Mouse (Mus musculus): ENCODE results near the gene Plcb4. TPM values are rescaled to one million over a fixed set of nuclear protein-coding genes. Genes with fewer than 3 reads are reported as not detected.
"Not testable (repeated sequence)": the region's sequence is repeated elsewhere in the genome, so short reads cannot be mapped to it uniquely, and the experiment has no call there.

The Plcb4 gene
- total RNA-seq, 2 experiments from 2014 or later, result 19.5 to 27.3 TPM

DNA sequence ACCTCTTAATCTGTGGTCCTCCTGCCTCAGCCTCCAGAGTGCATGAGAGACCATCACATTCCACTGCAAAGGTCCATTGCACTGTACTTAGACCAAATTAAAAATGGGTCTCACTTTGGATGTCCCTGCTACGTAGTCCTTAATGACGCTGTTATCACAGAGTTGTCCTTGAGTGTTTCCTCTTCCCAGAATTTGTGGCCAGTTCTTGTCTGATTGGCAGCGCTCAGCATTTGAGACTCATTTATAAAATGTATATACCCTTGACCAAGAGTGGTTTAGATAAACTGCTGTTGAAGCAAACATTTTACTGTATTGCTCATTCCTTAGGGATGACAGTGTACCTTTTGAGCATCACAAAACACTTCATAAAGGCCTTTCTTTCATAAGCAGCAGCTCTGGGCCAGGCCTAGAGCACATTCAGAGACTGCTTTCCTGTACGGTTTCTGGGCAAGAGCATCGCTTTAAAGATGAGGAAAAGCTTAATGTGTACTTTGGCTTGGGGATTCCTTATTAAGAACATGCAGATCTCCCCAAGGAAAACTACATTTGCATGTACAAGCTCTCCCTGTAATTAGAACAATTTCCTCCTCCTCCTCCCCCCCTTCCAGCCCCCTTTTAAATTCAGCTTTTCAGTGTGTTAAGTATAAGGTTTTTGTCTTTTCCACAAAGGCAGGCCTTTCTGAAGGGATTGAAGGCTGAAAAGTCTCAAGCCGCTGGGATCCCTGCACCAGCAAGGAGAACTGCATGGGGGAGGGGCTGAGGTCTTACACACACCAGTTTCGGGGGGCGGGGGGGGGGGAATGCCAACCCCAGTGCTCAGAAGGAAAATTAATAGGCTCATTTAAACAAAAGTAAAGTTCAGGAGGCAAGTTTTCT lies 52.5 kb downstream of the Plcb4 start:
- no peak for DNase-seq
- intact Hi-C loops (cut with DNase I), result no loop called here

DNA sequence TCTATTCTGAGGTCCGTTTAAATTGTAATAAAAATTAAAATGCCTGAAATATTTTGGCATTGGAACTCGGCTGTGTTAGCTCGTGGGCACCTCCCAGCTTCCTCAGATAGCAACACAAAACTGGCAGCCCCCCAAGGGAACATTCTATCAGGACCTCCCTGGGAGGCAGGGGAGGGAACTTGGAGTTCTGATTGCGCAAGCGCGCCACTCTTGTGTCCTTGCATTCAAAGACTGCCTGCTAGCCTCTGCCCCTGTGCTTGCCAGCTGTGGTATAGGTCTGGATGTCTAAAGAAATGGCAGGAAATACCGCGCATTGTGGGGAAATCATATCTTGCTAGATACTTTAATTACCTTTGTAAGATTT lies 53.1 kb downstream of the Plcb4 start:
- DNase-seq, result peak; percentile 36 to 75
- intact Hi-C loops (cut with DNase I), result no loop called here

DNA sequence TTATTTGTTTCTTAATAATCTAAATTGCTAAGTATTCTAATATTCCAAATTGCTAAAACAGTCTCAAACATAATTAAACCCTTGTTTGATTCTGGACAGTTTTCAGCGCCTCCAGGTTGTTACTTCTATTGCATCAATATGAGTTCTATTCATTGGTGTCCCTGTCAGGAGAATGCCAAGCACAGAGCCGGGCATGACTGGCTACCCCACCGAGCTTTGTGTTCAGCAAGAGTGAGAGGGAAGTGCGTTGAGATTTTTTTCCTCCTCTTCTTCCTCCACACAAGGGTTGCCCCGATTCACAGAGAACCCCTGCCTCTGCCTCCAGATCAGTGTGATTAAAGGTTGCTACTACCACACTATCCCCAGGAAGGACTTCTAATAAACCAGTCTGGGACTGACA lies 53.5 kb downstream of the Plcb4 start:
- intact Hi-C loops (cut with DNase I), result no loop called here

DNA sequence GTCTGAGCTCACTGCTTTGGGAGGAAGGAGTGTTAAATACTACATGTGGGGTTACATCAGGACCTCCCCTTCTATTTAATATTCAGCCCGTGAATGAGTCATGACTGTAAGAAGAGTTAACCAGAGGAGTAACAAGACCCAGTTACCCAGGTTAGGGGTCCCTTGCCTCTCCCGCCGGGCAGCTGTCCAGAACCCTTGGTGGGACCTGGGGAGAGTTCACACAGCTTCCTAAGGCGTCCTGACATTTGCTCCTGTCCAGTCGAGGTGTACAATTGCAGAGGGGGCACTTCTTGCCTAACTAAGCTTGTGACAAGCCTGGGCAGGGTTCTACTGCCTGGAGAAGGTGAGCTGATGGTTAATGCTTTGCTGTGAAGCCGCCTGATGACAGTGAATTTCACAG lies 54.1 kb downstream of the Plcb4 start:
- intact Hi-C loops (cut with DNase I), result no loop called here

More for the DNA sequence above, 53.5 kb downstream of the Plcb4 start:
- DNase-seq, result no peak

DNA sequence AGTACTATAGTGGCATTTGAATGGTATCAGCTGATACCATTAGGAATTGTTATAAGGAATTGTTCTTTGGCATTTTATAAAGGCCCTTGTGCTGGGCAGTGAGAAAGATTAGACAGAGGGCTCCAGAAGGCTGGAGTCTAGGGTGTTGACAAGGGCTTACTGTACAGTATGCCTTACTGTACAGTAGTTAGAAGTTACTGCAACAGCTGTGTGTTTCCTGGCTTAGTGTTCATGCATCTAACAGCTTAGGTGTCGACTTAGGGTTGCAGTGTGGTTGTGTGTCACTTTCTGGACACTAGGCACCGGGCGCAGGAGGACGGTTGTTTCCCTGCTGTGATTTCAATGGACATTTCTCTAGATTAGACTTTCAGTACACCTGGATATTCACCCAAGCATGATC lies 57.4 kb downstream of the Plcb4 start:
- DNase-seq, result no peak

More for the DNA sequence above, 54.1 kb downstream of the Plcb4 start:
- DNase-seq, result no peak

DNA sequence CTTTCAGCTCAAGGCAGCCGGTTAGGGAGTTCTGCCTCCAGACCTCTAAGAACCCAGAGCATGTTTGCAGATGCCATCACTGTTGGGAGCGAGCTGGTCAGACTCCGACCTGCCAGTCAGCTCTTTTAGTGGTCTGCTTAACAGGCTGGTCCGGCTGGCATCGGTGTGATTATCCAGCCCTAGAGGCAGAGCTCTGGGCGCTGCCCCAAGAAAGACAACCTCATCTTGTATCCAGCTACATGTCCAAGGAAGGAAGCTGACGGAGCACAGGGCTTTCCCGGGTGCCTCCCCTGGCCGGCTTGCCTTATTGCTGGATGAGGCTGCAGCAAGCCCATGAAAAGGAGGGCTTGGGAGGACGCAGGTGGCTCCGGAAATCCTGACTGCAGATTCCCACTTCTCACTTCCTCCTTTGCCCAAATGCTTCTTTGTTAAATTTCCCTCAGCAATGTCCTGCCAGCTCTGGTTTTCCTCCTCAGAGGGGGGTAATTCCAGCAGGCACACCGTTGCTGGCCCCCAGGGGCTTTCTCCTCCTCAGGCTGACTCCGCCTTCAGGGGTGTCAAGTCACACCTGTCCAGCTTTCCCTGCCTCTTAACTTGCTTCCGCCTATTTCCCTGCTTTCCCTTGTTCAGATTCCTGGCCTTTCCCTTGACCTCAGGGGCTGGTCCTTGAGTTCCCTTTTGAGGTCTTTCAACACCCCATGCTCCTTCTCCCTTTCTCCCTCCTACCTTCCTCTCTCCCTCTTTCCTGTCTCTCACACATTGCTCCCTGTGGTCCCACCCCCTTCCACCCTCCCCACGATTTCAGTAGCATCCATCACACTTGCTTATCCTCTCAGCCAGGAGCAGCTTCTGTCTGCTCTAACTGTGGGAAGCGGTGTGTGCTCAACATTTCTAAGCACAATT lies 58.7 kb downstream of the Plcb4 start:
- intact Hi-C loops (cut with DNase I), result no loop called here
- peak; percentile 56 to 60 for DNase-seq

More for the DNA sequence above, 57.4 kb downstream of the Plcb4 start:
- intact Hi-C loops (cut with DNase I), result no loop called here

DNA sequence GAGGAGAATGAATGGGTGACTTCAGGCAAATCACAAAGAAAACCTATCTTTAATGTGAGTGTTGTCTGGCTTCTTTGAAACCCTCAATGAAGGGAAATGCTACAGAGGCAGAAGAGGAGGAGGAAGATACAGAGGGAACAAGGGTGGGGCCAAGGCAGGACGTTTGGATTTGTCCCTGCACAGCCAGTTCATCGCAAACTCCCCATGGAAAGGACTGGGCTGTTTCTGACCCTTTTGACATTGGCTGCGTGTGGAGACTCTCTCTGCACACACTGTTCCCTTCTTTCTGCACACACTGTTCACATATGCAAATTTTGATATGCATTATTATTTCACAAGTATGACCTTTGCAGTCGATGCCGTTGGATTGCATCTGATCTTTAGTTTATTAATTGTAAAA lies 63.3 kb downstream of the Plcb4 start:
- intact Hi-C loops (cut with DNase I), result no loop called here
- no peak for DNase-seq

DNA sequence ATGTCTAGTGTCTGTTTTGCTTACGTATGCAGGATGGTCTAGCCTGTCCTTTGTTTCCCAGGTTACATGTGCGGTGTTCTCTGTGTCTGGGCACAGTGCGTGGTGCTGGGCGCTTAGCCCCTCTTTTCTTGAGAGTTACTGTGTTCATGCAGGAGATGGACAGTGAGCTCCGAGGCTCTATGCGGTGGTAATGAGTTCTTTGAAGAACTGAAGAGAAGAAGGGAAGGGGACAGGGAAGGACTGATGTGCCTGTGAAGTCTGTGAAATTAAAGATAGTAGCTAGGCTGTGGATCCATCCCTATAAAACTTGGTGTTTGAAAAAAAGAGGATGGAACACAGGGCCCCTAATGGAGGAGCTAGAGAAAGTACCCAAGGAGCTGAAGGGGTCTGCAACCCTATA lies 64.6 kb downstream of the Plcb4 start:
- intact Hi-C loops (cut with DNase I), result no loop called here
- DNase-seq, result no peak

DNA sequence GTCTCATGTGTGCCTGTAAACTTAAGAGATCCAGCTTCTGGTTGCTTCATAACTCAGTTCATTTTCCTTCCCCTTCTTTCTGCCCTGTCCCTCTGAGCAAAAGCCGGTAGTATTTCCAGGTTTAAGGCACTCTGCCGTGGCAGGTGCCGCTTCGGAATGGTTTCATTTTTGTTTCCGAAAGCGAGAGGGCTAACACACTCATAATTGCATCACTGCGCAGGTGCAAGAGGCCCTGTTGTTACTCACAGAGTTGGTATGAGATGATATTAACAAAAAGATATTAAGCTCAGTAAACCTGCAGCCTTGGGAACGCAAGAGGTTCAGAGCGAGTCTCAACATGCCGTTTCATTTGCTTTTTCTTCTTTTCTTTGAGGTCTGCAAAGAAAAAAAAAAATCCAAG lies 65.7 kb downstream of the Plcb4 start:
- no peak for DNase-seq
- intact Hi-C loops (cut with DNase I), result no loop called here

DNA sequence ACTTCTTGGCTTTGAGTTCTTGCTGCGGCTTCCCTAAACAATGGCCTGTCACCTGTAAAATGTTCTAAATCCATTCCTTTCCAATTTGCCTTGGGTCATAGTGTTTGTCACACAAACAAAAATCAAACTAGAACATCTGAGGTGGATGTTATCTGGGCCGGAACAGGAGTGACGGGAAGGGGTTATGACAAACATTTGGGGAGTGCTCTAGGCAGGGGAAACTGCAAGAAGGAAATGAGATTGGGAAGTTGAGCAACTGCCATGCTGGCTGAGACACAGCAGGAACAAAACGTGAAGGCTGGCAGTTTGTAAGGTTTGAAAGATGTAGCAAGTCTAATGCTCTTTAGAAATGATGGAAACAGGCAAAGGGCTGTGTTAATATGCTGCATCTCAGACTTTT lies 66.6 kb downstream of the Plcb4 start:
- DNase-seq, result no peak
- intact Hi-C loops (cut with DNase I), result no loop called here

DNA sequence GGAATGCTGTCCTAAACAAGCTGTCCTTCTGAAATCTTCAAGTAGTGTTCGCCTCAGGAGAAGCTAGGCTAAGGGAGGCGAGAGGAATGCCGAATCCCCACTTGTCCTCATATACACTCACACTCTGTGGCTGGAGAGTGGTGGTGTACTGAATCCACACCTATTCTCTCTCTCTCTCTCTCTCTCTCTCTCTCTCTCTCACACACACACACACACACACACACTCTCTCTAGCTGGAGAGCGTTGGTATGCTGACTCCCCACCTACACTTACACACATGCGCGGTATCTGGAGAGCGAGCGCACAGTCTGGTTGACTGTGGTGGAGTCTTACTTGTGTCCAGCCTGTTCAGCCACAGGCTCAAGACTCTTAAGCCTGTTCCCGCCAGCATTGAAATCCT lies 68.3 kb downstream of the Plcb4 start:
- intact Hi-C loops (cut with DNase I), result no loop called here
- DNase-seq, result no peak

DNA sequence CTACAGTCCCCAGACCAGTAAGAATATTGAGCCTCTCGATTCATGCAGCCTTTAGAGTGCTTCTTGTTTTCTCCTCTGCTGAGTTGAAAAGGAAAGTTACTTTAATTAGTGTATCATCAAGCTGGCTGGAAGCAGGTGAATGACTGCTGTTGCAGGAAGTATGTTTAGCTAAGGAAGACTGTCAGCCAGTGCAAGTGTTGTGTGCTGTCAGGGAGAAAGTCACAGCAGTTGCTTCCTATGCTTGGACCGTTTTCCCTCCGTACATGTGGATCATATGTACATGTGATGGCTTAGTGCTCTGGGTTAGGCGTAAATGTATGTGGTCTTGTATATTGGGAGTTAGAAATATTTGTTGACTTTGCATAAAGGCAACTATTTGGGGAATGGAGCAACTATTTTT lies 69.1 kb downstream of the Plcb4 start:
- intact Hi-C loops (cut with DNase I), result no loop called here
- DNase-seq, result no peak

DNA sequence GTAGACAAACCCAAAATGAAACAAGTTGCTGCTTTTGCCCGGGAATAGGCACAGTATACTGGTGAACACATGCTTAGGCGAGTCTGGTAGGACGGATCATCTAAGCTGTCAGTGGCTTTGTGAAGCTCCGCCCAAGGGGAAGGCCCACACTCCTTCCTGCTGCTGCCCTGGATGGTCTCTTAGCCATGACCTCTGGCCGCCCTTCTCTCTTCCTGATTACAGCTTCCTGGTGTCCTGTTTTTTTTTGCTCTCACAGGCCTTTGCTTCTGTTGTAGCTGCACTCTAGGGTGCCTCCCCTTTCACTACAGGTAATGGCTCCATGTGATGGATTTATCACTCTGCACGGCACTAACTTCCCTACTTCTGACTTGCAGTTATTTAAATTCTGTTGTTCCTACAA lies 72.8 kb downstream of the Plcb4 start:
- intact Hi-C loops (cut with DNase I), result loop anchor here (10.0 kb wide), 1 partner anchor 297 kb away; no protein-coding TSS in a partner anchor
- no peak for DNase-seq

DNA sequence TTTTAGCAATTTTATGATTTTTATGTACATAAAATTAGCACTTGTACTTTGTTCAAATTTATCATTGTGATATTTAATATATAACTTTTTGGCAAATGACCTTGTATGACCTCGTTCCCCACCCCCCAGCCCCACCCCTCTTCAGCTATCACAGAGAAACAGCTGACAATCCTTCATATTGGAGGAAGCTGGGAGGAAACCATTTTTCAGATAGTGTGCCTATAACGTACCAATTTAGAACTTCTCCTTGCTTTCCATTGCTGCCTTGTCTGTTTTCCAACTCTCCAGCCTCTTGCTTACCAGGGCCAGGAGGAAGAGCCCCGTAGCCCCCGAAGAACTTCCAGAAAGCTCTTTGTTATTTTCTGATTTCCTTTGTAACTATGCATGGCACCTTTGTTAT lies 73.8 kb downstream of the Plcb4 start:
- DNase-seq, result no peak
- intact Hi-C loops (cut with DNase I), result loop anchor here (10.0 kb wide), 1 partner anchor 298 kb away; no protein-coding TSS in a partner anchor

DNA sequence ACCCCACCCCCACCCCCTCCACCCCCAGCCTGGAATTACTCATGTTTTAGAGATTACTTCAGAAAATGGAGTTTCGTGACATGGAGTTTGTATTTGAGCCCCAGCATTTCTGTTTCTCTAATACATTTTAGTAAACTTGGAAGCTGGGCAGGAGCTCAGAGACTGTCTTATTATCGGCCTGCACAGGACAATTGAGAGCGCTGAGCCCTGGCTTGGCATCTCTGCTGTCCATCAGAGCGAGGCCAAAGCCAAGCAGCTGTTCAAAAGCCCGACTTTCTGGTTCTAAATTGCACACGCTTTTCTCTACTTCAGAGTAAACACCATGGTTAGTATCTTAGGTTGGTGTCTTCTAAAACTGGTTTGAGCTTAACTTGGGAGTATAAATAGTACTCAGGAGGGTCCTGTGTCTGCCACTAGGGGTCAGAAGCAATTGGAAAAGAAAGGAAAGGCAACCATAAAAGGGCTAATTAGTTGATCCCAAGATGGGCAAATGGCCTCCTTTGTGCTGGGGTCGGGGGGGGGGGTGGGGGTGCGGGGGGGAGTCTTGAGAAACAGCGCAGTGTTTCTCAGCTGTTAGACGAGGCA lies 75.2 kb downstream of the Plcb4 start:
- DNase-seq, result no peak
- intact Hi-C loops (cut with DNase I), result loop anchor here (10.0 kb wide), 1 partner anchor 299 kb away; no protein-coding TSS in a partner anchor

DNA sequence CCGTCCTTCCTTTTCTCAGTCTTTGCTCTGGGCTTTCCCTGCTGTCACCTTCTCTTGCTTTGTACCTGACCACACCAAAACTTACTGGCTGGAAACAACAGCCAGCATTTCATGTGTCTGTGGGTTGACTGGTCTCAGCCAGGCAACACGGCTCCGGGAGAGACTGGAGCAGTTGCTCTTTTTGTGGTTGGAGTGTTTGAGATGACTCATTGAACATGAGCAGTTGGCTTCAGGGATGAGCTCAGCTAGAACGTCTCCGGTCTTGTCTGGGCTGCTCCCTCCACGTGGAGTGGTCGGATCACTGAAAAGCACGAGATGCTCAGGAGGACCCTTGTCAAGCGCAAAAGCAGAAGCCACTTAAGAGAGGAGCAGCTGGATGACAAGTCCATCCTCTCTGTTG lies 78.7 kb downstream of the Plcb4 start:
- DNase-seq, result no peak
- intact Hi-C loops (cut with DNase I), result loop anchor here (10.0 kb wide), 1 partner anchor 303 kb away; no protein-coding TSS in a partner anchor

DNA sequence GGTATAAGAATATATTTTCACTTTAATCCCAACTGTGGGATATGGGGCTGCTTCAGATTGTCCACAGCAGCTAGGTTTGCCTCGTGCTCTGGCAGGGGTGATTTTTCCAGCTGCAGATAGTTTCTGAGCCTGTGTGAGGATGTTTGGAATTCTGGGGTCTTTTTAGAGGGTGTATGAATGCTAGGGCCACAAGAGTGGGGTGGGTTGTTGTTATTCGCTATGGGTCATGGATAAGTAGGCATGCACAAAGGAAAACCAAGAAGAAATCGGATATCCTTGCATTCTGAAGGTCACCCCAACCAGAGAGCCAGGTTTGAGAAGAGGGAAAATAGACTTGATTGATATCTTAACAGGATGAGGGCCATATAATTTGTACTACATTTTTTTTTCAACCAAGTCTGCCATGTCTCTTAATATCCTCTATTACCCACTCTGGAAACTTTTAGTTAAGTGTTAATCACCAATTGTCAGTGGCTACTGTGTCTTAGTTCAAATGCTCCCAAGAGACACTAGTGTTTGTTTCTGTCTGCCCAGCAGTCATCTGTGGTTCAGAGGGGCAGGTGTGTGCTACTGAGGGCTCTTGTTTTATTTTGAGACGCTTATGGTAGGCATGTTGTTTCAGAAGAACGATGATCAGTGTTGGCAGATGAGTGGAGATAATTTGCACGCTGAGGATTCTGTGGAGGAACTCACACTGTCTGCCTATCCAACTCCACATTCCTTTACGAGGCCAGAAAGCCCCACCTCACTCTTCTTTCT lies 79.4 kb downstream of the Plcb4 start:
- not testable (repeated sequence) for DNase-seq
- intact Hi-C loops (cut with DNase I), result loop anchor here (10.0 kb wide), 1 partner anchor 303 kb away; no protein-coding TSS in a partner anchor

DNA sequence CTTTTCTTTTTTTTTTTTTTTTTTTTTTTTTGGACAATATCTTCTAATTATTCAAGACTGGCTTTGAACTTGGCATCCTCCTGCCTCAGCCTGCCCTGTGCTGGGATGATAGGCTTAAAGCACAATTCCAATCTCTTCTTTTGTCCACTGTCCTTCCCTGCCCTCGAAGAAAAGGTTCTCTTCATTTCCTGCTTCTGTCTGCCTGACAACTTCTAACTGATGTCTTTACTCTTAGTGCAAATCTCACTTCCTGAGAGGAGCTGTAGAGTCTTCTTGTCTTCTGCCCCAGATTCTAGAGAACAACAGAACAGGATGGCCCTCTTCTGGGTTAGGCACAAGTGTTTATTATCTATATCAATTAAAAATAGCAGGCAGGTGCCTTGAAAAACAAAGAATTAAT lies 80.1 kb downstream of the Plcb4 start:
- DNase-seq, result no peak
- intact Hi-C loops (cut with DNase I), result loop anchor here (10.0 kb wide), 1 partner anchor 304 kb away; no protein-coding TSS in a partner anchor

DNA sequence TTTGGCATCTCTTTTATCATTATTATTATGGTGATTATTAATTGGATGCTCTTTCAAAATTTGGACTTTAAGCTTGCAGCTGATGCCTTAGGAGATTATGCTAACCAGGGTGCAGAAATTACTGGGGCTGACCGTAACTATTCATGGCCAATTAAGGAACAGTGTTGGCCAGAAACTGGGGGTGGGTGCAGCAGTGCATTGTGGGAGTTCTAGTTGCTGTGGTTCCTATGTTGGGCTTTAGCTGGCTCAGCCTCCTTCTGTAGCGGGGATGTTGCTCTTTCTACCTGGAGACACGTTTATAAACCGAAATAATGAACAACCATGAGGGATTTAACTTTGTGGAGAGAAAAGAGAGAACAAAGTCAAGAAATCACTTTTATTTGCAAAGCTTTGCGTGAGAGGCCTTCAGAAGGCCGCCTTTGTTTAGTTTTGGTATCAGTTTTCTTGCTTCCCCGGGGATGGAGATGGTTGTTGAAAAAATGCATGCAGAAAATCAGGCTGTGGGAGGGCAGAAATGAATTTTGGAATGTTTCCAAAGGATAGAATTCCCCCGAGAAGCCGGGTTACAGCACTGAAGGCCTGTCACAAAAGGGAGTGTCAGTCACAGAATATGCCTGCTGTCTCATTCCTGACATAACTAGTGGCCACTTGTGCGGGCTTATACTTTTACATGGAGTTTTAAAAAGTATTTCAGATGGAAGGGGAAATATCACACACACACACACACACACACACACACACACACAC lies 84.3 kb downstream of the Plcb4 start:
- intact Hi-C loops (cut with DNase I), result no loop called here
- no peak for DNase-seq
